Mouse (Mus musculus) thymus, adult 2 months (tissue): ENCODE data around the gene BC030867. TPM values are rescaled to one million over a fixed set of nuclear protein-coding genes. Genes with fewer than 3 reads are reported as not detected.

Source experiments
- DNase-seq: peaks from one replicate; pipeline ENCODE4 v3.0.0; 2021
- H3K27ac ChIP-seq: fragments of 200-500 bp; 2 replicates; pipeline ENCODE4 v1.5.1; 2012; ENCODE audit warnings: low read length, control low read depth; ENCODE audit not compliant: control insufficient read depth, insufficient read depth
- H3K27me3 ChIP-seq: fragments of 200-500 bp; 2 replicates; pipeline ENCODE4 v1.6.1; 2012; ENCODE audit warnings: mild to moderate bottlenecking, low read length, moderate library complexity, mixed read lengths; ENCODE audit not compliant: control insufficient read depth, insufficient read depth
- H3K36me3 ChIP-seq: fragments of 200-500 bp; 2 replicates; pipeline ENCODE4 v1.6.1; 2012; ENCODE audit warnings: mild to moderate bottlenecking, low read length, moderate library complexity; ENCODE audit not compliant: control insufficient read depth, insufficient read depth
- H3K4me1 ChIP-seq: fragments of 200-500 bp; replicated peaks from 2 replicates; pipeline ENCODE4 v1.6.1; 2012; ENCODE audit warnings: low read length; ENCODE audit not compliant: control insufficient read depth, insufficient read depth
- H3K4me3 ChIP-seq: fragments of 200-500 bp; 2 replicates; pipeline ENCODE4 v1.5.1; 2012; ENCODE audit warnings: mild to moderate bottlenecking, low read length, control low read depth, moderate library complexity; ENCODE audit not compliant: control insufficient read depth, insufficient read depth
- CTCF ChIP-seq: fragments of 200-500 bp; IDR thresholded peaks from 2 replicates; pipeline ENCODE4 v1.5.1; 2012; ENCODE audit warnings: mild to moderate bottlenecking, control low read depth, low read length, moderate library complexity, borderline replicate concordance; ENCODE audit not compliant: control insufficient read depth, poor library complexity, insufficient read depth; ENCODE audit errors: extremely low read depth
- POLR2A ChIP-seq: fragments of 200-500 bp; IDR thresholded peaks from 2 replicates; pipeline ENCODE4 v1.6.1; 2012; ENCODE audit warnings: mild to moderate bottlenecking, low read length, control low read depth, moderate library complexity; ENCODE audit not compliant: control insufficient read depth, poor library complexity, insufficient read depth; ENCODE audit errors: extremely low read depth
- WGBS: fragments of 180-500 bp; shearing (Covaris S2); methylation state at CpG from one replicate; pipeline ENCODE4 v1.1.7; 2018; 5-methylcytosine and 5-hydroxymethylcytosine counted together
- polyA plus RNA-seq: library from polyadenylated mRNA; depleted of rRNA; stranded (reverse); fragments of >200 nt; gene quantifications from 2 replicates; pipeline ENCODE4 v1.2.3, GENCODE M21; 2012; rRNA removed

Gene BC030867
- polyA plus RNA-seq = 13.0 and 17.7 TPM in 2 replicates

DNA sequence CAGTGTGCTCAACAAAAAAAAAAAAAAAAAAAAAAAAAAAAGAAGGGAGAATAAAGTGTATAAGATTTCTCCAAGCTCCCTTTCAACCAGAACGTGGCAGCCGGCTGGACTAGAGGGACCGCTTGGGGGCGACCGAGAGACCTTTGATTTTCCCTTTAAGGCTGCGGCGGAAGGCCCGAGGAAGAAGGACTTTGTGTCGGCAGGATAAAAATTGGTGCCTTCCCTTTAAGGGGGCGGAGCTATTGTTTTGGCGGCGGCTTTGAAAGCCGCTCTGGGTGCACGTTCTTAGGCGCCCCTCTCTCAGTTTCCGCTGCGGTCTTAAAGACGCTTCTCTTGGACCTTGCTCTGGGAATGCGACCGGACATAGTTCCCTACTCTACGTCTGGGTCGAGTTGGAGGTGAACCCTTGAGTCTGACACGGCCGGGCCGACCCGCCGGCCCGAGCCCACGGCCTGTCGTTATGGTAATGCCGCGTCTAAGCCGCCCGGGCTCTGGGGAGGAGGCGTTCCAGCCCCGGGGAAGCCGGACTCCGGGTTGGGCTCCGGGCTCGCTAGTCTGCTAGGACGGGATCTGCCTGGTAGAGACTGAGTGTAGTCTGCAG is at the start of gene BC030867:
Gene BC030867, plus strand, starts transcription at position 253 of the 601 bp plus-strand sequence.
- peak; percentile 94 for DNase-seq
- whole genome bisulfite sequencing = under 1% methylated on average over 41 of the region's 41 CpGs
- Histone ChIP-seq H3K36me3 (no peaks in the 10 kb centered on the region), H3K4me3 (peak within 1 kb of the TSS; percentile 64), H3K27me3 (peaks cover 4% of the 10 kb centered on the region; the same call in 1 of the 2 replicates), H3K4me1 (peaks cover 16% of the 10 kb centered on the region), H3K27ac (no peak within 1 kb of the TSS)
- TF ChIP-seq CTCF = peak; percentile 83
- TF ChIP-seq POLR2A = peak; percentile 32; the same call in 1 of the 2 replicates

DNA sequence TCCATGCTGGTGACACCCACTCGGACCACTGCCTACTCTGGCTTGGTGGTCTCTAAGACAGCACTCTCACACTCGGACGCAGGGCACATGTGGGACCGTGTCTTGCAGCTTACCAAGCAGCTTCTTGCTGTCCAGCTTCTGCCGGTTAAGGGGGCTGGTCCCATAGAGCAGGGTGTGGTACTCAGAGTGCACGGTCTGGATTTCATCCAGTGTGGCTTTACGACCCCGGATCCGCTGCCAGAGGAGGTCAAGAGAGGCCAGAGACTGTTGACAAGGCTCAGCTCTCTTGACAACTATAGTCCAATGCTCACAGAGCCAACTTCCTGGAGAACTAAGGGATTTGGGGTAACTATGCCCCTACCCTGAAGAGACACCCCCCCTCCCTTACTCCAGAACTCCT is 48.8 kb upstream of the BC030867 start:
- no peak overlapping the region for H3K27ac ChIP-seq
- no peak for TF ChIP-seq POLR2A
- TF ChIP-seq CTCF = no peak
- no peaks in the 10 kb centered on the region for H3K27me3 ChIP-seq
- no peak overlapping the region for H3K4me3 ChIP-seq
- DNase-seq = no peak
- no peaks in the 10 kb centered on the region for H3K4me1 ChIP-seq
- WGBS = 94% methylated on average over 9 of the region's 9 CpGs
- H3K36me3 ChIP-seq = peaks cover 12% of the 10 kb centered on the region

DNA sequence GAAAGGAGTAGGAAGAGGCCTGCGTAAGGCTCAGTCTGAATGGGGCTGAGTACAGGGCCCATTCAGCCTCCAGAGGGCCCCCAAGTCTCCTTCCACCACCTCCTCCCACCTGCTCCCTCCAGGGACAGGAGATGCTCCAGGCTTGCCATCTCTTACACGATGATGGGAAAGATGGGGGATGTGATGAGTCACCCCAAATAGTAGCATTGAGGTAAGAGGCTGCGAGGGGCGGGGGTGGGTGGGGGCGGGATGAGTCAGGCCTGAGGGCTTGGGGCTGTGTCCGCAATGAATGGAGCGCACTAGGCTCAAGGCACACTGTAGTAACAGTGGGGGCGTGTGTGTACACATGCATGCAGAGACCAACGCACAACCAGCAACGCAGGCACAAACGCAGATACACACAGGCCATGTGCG is 47.3 kb upstream of the BC030867 start:
- Histone ChIP-seq H3K4me1 (no peaks in the 10 kb centered on the region), H3K36me3 (peaks cover 7% of the 10 kb centered on the region; the same call in 1 of the 2 replicates), H3K27me3 (no peaks in the 10 kb centered on the region), H3K4me3 (no peak overlapping the region), H3K27ac (no peak overlapping the region)
- WGBS = 93% methylated on average over 12 of the region's 12 CpGs
- no peak for DNase-seq
- no peak for TF ChIP-seq CTCF
- no peak for TF ChIP-seq POLR2A

DNA sequence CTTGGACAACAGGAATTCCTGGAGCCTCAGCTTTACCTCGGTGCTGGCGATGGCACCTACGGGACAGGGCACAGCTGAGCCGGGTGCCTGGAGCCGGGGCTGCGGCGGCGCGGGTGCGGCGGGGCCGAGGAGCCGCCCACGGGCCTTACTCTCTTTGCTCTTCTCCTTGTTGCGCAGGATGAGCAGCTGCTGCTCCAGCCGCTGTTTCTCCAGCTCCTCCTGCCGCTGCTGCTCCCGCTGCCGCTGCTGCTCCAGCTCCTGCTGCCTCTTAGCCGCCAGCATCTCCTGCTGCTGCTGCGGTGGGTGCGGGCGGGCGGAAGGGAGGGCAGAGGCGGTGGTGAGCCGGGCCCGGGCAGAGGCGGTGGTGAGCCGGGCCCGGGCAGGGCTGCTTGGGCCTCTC is 42.2 kb upstream of the BC030867 start:
- Histone ChIP-seq H3K27me3 (no peaks in the 10 kb centered on the region), H3K4me1 (peaks cover 28% of the 10 kb centered on the region), H3K27ac (no peak overlapping the region), H3K36me3 (0 out of 2 replicates have a peak, but pooled peaks cover 3% of the 10 kb centered on the region), H3K4me3 (no peak overlapping the region)
- no peak for TF ChIP-seq POLR2A
- TF ChIP-seq CTCF = no peak
- DNase-seq = no peak
- 95% methylated on average over 30 of the region's 30 CpGs for WGBS

DNA sequence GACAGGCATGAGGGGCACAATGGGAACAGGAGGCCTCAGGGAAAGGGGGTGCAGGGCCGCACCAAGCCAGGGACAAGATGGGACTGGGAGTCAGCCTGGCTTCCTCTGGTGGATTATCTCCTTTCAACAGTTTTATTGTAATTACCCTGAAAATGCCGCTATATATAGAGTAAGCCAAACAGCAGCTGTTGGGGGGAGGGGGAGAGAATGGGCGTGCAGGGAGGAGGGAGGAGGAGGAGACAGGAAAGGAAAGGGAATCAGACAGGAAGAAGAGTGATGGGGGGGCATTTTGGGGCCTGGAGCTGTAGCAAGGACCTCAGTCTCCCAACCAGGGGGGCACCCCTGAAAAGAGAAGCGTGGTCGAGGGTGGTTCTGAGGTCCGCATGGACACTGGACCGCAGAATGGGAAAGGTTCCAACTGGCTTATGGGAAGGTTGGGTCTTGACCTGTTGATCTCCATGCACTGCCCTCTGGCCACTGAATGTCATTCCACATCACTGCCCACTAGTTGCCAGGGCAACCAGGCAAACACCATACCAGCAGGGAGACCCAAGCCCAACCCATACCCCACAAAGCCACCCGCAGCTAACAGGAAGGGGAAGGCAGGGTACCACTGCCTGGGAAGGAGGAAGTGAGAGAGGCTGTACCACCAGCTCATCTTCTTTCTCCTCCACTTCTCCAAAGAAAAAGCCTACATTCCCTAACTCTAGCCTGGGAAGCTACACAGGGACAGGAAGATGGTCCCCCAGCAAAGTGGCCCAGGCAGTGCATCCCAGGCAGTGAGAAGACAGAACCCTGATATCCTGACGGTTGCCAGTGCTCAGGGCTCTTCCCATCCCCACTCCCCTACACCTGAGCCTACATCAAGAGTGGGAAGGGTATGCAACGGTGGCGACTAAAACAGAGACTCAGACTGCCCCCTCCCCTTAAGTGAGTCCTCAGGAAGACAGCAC is 40.6 kb upstream of the BC030867 start:
- no peak for DNase-seq
- peaks cover 28% of the 10 kb centered on the region for H3K4me1 ChIP-seq
- 30% methylated on average over 11 of the region's 11 CpGs for WGBS
- no peak overlapping the region for H3K27ac ChIP-seq
- no peak for TF ChIP-seq CTCF
- TF ChIP-seq POLR2A = no peak
- no peak overlapping the region for H3K4me3 ChIP-seq
- no peaks in the 10 kb centered on the region for H3K36me3 ChIP-seq
- no peaks in the 10 kb centered on the region for H3K27me3 ChIP-seq

DNA sequence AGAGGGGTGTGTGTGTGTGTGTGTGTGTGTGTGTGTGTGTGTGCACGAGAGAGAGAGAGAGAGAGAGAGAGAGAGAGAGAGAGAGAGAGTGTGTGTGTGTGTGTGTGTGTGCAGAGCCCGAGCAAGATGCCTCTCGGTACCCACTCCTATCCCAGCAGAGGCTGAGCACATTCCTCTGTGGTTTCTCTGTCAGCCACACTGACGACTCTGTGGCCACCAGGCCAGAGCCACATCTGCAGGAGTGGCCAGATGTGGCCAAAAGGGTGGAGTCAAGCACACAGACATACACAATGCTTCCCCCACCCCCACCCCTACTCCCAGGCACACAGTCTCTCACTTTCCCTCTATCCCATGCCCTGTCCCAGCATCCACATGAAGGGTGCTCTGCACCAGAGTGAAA is 39.8 kb upstream of the BC030867 start:
- Histone ChIP-seq H3K36me3 (no peaks in the 10 kb centered on the region), H3K27ac (no peak overlapping the region), H3K4me1 (peaks cover 28% of the 10 kb centered on the region), H3K4me3 (no peak overlapping the region), H3K27me3 (no peaks in the 10 kb centered on the region)
- no peak for TF ChIP-seq CTCF
- TF ChIP-seq POLR2A = no peak
- WGBS = 11% methylated on average over 4 of the region's 4 CpGs
- DNase-seq = no peak

DNA sequence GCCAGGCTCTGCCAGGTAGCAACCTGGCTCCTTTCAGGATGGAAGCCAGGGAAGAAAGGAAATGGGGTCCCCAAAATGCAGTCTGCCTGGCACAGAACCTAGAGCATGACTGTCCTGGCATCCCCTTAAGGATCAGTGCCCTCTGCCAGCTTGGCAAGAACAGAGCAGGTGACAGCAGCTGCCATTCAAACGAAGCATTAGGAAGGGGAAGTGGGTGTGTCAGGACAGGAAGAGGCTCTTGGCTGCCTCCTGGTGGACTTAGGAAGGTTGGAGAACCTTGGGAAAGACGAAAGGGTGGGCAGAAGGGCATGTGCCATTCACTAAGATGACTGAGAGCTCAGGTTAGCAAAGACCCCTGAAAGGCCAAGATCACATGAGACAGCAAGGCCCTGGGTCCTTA is 38.9 kb upstream of the BC030867 start:
- peaks cover 32% of the 10 kb centered on the region for H3K4me1 ChIP-seq
- WGBS = 29% methylated on average over 2 of the region's 2 CpGs
- peak; percentile 48; the same call in 1 of the 2 replicates for TF ChIP-seq CTCF
- TF ChIP-seq POLR2A = no peak
- peak; percentile 30 for DNase-seq
- H3K27me3 ChIP-seq = no peaks in the 10 kb centered on the region
- no peaks in the 10 kb centered on the region for H3K36me3 ChIP-seq
- no peak overlapping the region for H3K4me3 ChIP-seq
- H3K27ac ChIP-seq = no peak overlapping the region
